Mouse (Mus musculus) ES-Bruce4 (cell line): ENCODE measurements around the gene Rpl34.

Experiments
- CTCF ChIP-seq: IDR thresholded peaks from one replicate; pipeline ENCODE4 v1.8.1; 2011; ENCODE audit warnings: low read depth, low read length
- EP300 ChIP-seq: IDR thresholded peaks from 2 replicates; pipeline ENCODE4 v1.6.1; 2011; ENCODE audit warnings: low read depth, low read length; ENCODE audit not compliant: insufficient read depth
- POLR2A ChIP-seq: IDR thresholded peaks from one replicate; pipeline ENCODE4 v1.8.1; 2011; ENCODE audit warnings: low read length; ENCODE audit not compliant: insufficient read depth

DNA sequence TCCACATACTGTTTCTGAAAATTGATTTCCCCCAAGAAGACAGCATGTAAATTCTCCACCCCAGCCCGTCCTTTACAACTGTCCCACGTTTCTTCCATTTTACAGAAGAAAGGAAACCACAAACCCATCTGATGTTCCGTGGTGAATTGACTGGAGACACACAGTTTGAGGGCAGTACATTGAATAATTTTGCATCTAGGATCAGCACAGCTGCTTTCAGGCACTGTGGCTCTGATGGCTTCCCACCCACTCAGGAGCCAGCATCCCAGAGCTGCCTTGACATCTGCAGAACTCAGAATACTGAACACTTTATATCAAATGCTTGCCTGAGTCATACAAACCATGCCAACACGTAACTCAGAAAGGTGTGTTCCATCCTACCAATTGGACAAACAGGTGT lies 10.0 kb downstream of the Rpl34 start:
- TF ChIP-seq EP300, result no peak
- no peak for TF ChIP-seq CTCF
- TF ChIP-seq POLR2A, result no peak
